Mouse (Mus musculus): ENCODE measurements around the gene 4933416C03Rik.

GRCm38 (mm10) chr10:116075954-116076353 is 37.8 kb downstream of the 4933416C03Rik start:
- TF ChIP-seq CTCF (IDR thresholded peaks at IDR 0.05; ENCODE audit: extremely low read depth, insufficient read depth, insufficient read length, insufficient replicate concordance), result no peak
- no peak for TF ChIP-seq POLR2A (IDR thresholded peaks at IDR 0.05; ENCODE audit: low read depth, low read length)
